Mouse (Mus musculus): ENCODE data around the gene Uspl1.

- TF ChIP-seq CTCF (IDR thresholded peaks at IDR 0.05; ENCODE audit: low read depth) (no peak), EP300 (IDR thresholded peaks at IDR 0.05; ENCODE audit: low read depth) (no peak; the same call in 1 of the 2 replicates)
Observed at GRCm38 (mm10) chr5:149228700-149229618, 44.8 kb downstream of the Uspl1 start.

Measured in liver, postnatal 0 days (tissue).